Mouse (Mus musculus) hindbrain, embryonic 15.5 days (tissue): ENCODE measurements around the gene Mettl1. TPM values are rescaled to one million over a fixed set of nuclear protein-coding genes. Genes with fewer than 3 reads are reported as not detected.

Source experiments
- ATAC-seq: fragments of 200-750 bp; cut with Nextera tagmentation; 2 replicates; pipeline ENCODE4 v1.8.0; 2017; ENCODE audit warnings: low read depth, moderate number of reproducible peaks, moderate TSS enrichment; ENCODE audit not compliant: low FRiP score
- H3K27ac ChIP-seq: fragments of 300-500 bp; sonication (generic); replicated peaks from 2 replicates; pipeline ENCODE4 v1.5.1; 2015; ENCODE audit warnings: mild to moderate bottlenecking, inconsistent platforms
- H3K27me3 ChIP-seq: fragments of 300-500 bp; sonication (generic); 2 replicates; pipeline ENCODE4 v1.6.1; 2015; ENCODE audit warnings: control low read depth, inconsistent platforms
- H3K36me3 ChIP-seq: fragments of 300-500 bp; sonication (generic); 2 replicates; pipeline ENCODE4 v1.6.1; 2015; ENCODE audit warnings: control low read depth, inconsistent platforms
- H3K4me1 ChIP-seq: fragments of 300-500 bp; sonication (generic); replicated peaks from 2 replicates; pipeline ENCODE4 v1.6.1; 2015; ENCODE audit warnings: control low read depth, inconsistent platforms
- H3K4me2 ChIP-seq: fragments of 300-500 bp; sonication (generic); 2 replicates; pipeline ENCODE4 v1.6.1; 2015; ENCODE audit warnings: moderate library complexity, mild to moderate bottlenecking, inconsistent platforms
- H3K4me3 ChIP-seq: fragments of 300-500 bp; sonication (generic); 2 replicates; pipeline ENCODE4 v1.5.1; 2015; ENCODE audit warnings: mild to moderate bottlenecking, inconsistent platforms
- H3K9ac ChIP-seq: fragments of 300-500 bp; sonication (generic); 2 replicates; pipeline ENCODE4 v1.6.1; 2015; ENCODE audit warnings: inconsistent platforms
- H3K9me3 ChIP-seq: fragments of 300-500 bp; sonication (generic); 2 replicates; pipeline ENCODE4 v1.6.1; 2016; ENCODE audit warnings: control low read depth, inconsistent platforms
- WGBS: fragments of 180-500 bp; shearing (Covaris S2); methylation state at CpG from one replicate; pipeline ENCODE4 v1.1.7; 2015; 5-methylcytosine and 5-hydroxymethylcytosine counted together
- polyA plus RNA-seq: library from polyadenylated mRNA; unstranded; fragments of >200 nt; fragmentation: Nextera tagmentation; extraction: Ambion mirVana; gene quantifications from 2 replicates; pipeline ENCODE4 v1.2.1, GENCODE M21; 2015

The Mettl1 gene
- polyA plus RNA-seq, 1 experiment from 2014 or later = 25.1 TPM

GRCm38 (mm10) chr10:127018422-127018821, 22.8 kb upstream of the Mettl1 start:
- WGBS = 82% methylated on average over 16 of the region's 16 CpGs
- no peak overlapping the region for H3K4me3 ChIP-seq

GRCm38 (mm10) chr10:127030336-127031296, 10.6 kb upstream of the Mettl1 start, which contains the start of gene Tsfm:
Gene Tsfm (minus strand): TSS chr10:127030840.
- Histone ChIP-seq H3K4me3 (peak within 1 kb of the TSS; percentile 89), H3K36me3 (peaks cover 31% of the 10 kb centered on the region), H3K4me2 (peak within 1 kb of the TSS; percentile 74), H3K9me3 (no peaks in the 10 kb centered on the region), H3K27ac (peak within 1 kb of the TSS; percentile 84), H3K9ac (peak within 1 kb of the TSS; percentile 91), H3K4me1 (peaks cover 10% of the 10 kb centered on the region), H3K27me3 (no peaks in the 10 kb centered on the region)
- peak; percentile 88 for ATAC-seq
- WGBS = 6% methylated on average over 56 of the region's 56 CpGs

More at GRCm38 (mm10) chr10:127018422-127018821, 22.8 kb upstream of the Mettl1 start:
- H3K27me3 ChIP-seq = no peaks in the 10 kb centered on the region
- no peak overlapping the region for H3K27ac ChIP-seq
- H3K36me3 ChIP-seq = peaks cover 10% of the 10 kb centered on the region
- ATAC-seq = no peak
- H3K9ac ChIP-seq = no peak overlapping the region
- H3K4me1 ChIP-seq = no peaks in the 10 kb centered on the region
- no peaks in the 10 kb centered on the region for H3K9me3 ChIP-seq
- no peak overlapping the region for H3K4me2 ChIP-seq

GRCm38 (mm10) chr10:127033301-127033741, 7.9 kb upstream of the Mettl1 start:
- Histone ChIP-seq H3K27ac (no peak overlapping the region), H3K4me2 (no peak overlapping the region), H3K36me3 (peaks cover 7% of the 10 kb centered on the region), H3K27me3 (no peaks in the 10 kb centered on the region), H3K9me3 (no peaks in the 10 kb centered on the region), H3K4me1 (peaks cover 10% of the 10 kb centered on the region), H3K9ac (no peak overlapping the region), H3K4me3 (no peak overlapping the region)
- WGBS = 81% methylated on average over 8 of the region's 8 CpGs
- no peak for ATAC-seq

- no peak overlapping the region for H3K27ac ChIP-seq
- H3K36me3 ChIP-seq = no peaks in the 10 kb centered on the region
- ATAC-seq = no peak
- no peak overlapping the region for H3K4me2 ChIP-seq
- H3K4me1 ChIP-seq = peaks cover 6% of the 10 kb centered on the region; the same call in 1 of the 2 replicates
- no peak overlapping the region for H3K4me3 ChIP-seq
- WGBS = 85% methylated on average over 12 of the region's 12 CpGs
- H3K9me3 ChIP-seq = no peaks in the 10 kb centered on the region
- no peak overlapping the region for H3K9ac ChIP-seq
- peaks cover 4% of the 10 kb centered on the region for H3K27me3 ChIP-seq
Measured at GRCm38 (mm10) chr10:127036273-127036672, 4.9 kb upstream of the Mettl1 start.

GRCm38 (mm10) chr10:127037641-127038040, 3.6 kb upstream of the Mettl1 start:
- H3K27ac ChIP-seq = no peak overlapping the region
- no peak overlapping the region for H3K4me3 ChIP-seq
- no peaks in the 10 kb centered on the region for H3K36me3 ChIP-seq
- 63% methylated on average over 12 of the region's 12 CpGs for WGBS
- no peaks in the 10 kb centered on the region for H3K9me3 ChIP-seq
- ATAC-seq = no peak
- H3K9ac ChIP-seq = no peak overlapping the region
- no peak overlapping the region for H3K4me2 ChIP-seq
- peaks cover 4% of the 10 kb centered on the region for H3K27me3 ChIP-seq
- peaks cover 11% of the 10 kb centered on the region for H3K4me1 ChIP-seq

- no peaks in the 10 kb centered on the region for H3K36me3 ChIP-seq
- H3K4me3 ChIP-seq = peak overlapping the region; percentile 69
- H3K27ac ChIP-seq = peak overlapping the region; percentile 47; the same call in 1 of the 2 replicates
- ATAC-seq = peak; percentile 3; the same call in 1 of the 2 replicates
- peak overlapping the region; percentile 93 for H3K4me2 ChIP-seq
- H3K4me1 ChIP-seq = peaks cover 14% of the 10 kb centered on the region
- peaks cover 4% of the 10 kb centered on the region for H3K27me3 ChIP-seq
- no peaks in the 10 kb centered on the region for H3K9me3 ChIP-seq
- WGBS = 1% methylated on average over 20 of the region's 20 CpGs
- H3K9ac ChIP-seq = peak overlapping the region; percentile 69
Measured at GRCm38 (mm10) chr10:127040569-127041214, 522 bp upstream of the Mettl1 start.

GRCm38 (mm10) chr10:127041774-127042338, 642 bp downstream of the Mettl1 start:
- H3K4me1 ChIP-seq = peaks cover 14% of the 10 kb centered on the region
- peak; percentile 87 for ATAC-seq

GRCm38 (mm10) chr10:127042468-127043115, 1.4 kb downstream of the Mettl1 start:
- Histone ChIP-seq H3K9ac (peak overlapping the region; percentile 69; the same call in 1 of the 2 replicates), H3K4me3 (peak overlapping the region; percentile 69), H3K36me3 (no peaks in the 10 kb centered on the region), H3K27ac (no peak overlapping the region), H3K4me2 (peak overlapping the region; percentile 93), H3K4me1 (peaks cover 14% of the 10 kb centered on the region), H3K9me3 (no peaks in the 10 kb centered on the region), H3K27me3 (peaks cover 9% of the 10 kb centered on the region)
- WGBS = 21% methylated on average over 5 of the region's 5 CpGs
- ATAC-seq = 0 out of 2 replicates have a peak, but pooled peaks have one; percentile 7

More at GRCm38 (mm10) chr10:127041774-127042338, 642 bp downstream of the Mettl1 start:
- WGBS = under 1% methylated on average over 44 of the region's 44 CpGs
- no peaks in the 10 kb centered on the region for H3K36me3 ChIP-seq
- H3K27me3 ChIP-seq = peaks cover 4% of the 10 kb centered on the region
- peak overlapping the region; percentile 47 for H3K27ac ChIP-seq
- H3K9me3 ChIP-seq = no peaks in the 10 kb centered on the region
- H3K4me3 ChIP-seq = peak overlapping the region; percentile 69
- peak overlapping the region; percentile 93 for H3K4me2 ChIP-seq
- peak overlapping the region; percentile 69 for H3K9ac ChIP-seq

- no peak for ATAC-seq
- Histone ChIP-seq H3K27me3 (peaks cover 15% of the 10 kb centered on the region), H3K4me2 (no peak overlapping the region), H3K4me1 (peaks cover 14% of the 10 kb centered on the region), H3K9me3 (no peaks in the 10 kb centered on the region), H3K9ac (no peak overlapping the region), H3K36me3 (no peaks in the 10 kb centered on the region), H3K4me3 (no peak overlapping the region), H3K27ac (no peak overlapping the region)
- WGBS = 78% methylated on average over 6 of the region's 6 CpGs
Measured at GRCm38 (mm10) chr10:127043187-127043586, 2.0 kb downstream of the Mettl1 start.

GRCm38 (mm10) chr10:127047954-127048353, 6.7 kb downstream of the Mettl1 start, which contains the start of gene Cyp27b1:
Gene Cyp27b1 (plus strand): TSS chr10:127048250.
- no peaks in the 10 kb centered on the region for H3K9me3 ChIP-seq
- ATAC-seq = no peak
- peaks cover 44% of the 10 kb centered on the region for H3K27me3 ChIP-seq
- H3K4me3 ChIP-seq = 0 out of 2 replicates have a peak within 1 kb of the TSS, but pooled peaks have one; percentile 2
- H3K9ac ChIP-seq = no peak within 1 kb of the TSS; the same call in 1 of the 2 replicates
- 27% methylated on average over 5 of the region's 5 CpGs for WGBS
- H3K27ac ChIP-seq = no peak within 1 kb of the TSS
- H3K4me2 ChIP-seq = no peak within 1 kb of the TSS
- peaks cover 12% of the 10 kb centered on the region for H3K4me1 ChIP-seq
- 0 out of 2 replicates have a peak, but pooled peaks cover 1% of the 10 kb centered on the region for H3K36me3 ChIP-seq
